Mouse (Mus musculus) ES-Bruce4 (cell line): Measurements from ENCODE around the gene Fgfr2.

Experiments
- CTCF ChIP-seq: IDR thresholded peaks from one replicate; pipeline ENCODE4 v1.8.1; 2011; ENCODE audit warnings: low read depth, low read length
- EP300 ChIP-seq: IDR thresholded peaks from 2 replicates; pipeline ENCODE4 v1.6.1; 2011; ENCODE audit warnings: low read depth, low read length; ENCODE audit not compliant: insufficient read depth
- POLR2A ChIP-seq: IDR thresholded peaks from one replicate; pipeline ENCODE4 v1.8.1; 2011; ENCODE audit warnings: low read length; ENCODE audit not compliant: insufficient read depth

DNA sequence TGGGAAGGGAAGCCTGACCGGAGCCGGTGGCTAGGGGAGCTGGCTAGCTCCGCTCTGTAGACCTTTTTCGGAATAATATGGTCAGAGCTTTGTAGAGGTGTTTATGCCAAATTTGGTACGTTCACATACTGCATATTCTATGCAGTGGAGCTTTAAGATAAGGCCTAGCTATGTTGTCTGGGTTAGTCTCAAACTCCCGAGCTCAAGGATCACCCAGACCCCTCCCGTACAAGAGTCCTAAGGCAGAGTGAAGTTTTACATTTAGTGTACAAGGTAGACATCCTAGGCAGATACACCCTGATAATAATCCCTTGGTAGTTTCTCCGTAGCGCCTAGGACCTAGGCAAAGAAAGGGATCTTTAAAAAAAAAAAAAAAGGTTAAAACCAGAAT is 1751.7 kb downstream of the Fgfr2 start:
- TF ChIP-seq CTCF (no peak), POLR2A (no peak), EP300 (no peak)
